Mouse (Mus musculus) CH12.LX (cell line): Measurements from ENCODE around the gene Dtx1. TPM values are rescaled to one million over a fixed set of nuclear protein-coding genes. Genes with fewer than 3 reads are reported as not detected.

Source experiments
- DNase-seq: peaks from one replicate; pipeline ENCODE4 v3.0.0-alpha.2; 2013; ENCODE audit errors: extremely low read depth
- H3K27ac ChIP-seq: 2 replicates; pipeline ENCODE4 v1.5.1; 2012; ENCODE audit warnings: low read depth, mild to moderate bottlenecking, control low read depth, moderate library complexity; ENCODE audit not compliant: insufficient read depth
- H3K27me3 ChIP-seq: replicated peaks from 2 replicates; pipeline ENCODE3; 2012; ENCODE audit warnings: inconsistent platforms
- H3K36me3 ChIP-seq, 2 experiments: replicated peaks in 1 of 2; 2 replicates each; pipeline versions ENCODE3 to v1.6.1; 2012; ENCODE audit warnings: inconsistent platforms in 1 of 2, low read length in 1 of 2, mild to moderate bottlenecking in 1 of 2, mixed read lengths in 1 of 2, moderate library complexity in 1 of 2; ENCODE audit not compliant: control insufficient read depth in 1 of 2, insufficient read depth in 1 of 2
- H3K4me1 ChIP-seq, 2 experiments: 2 replicates each; pipeline ENCODE4 v1.6.1; 2012; ENCODE audit warnings: inconsistent platforms in 1 of 2, moderate library complexity in 1 of 2; ENCODE audit not compliant: insufficient read depth in 2 of 2, control insufficient read depth in 1 of 2
- H3K4me2 ChIP-seq: 2 replicates; pipeline ENCODE4 v1.6.1; 2012; ENCODE audit warnings: low read depth, mild to moderate bottlenecking, control low read depth; ENCODE audit not compliant: poor library complexity, insufficient read depth, severe bottlenecking
- H3K4me3 ChIP-seq, 3 experiments: fragments of 150-350 bp in 1 of 3; sonication (generic) in 1 of 3; replicated peaks in 1 of 3; 2 replicates each; pipeline versions ENCODE3 to v1.5.1; 2011 to 2012; ENCODE audit warnings: low read depth in 2 of 3, low read length in 2 of 3, mild to moderate bottlenecking in 2 of 3, moderate library complexity in 2 of 3, control low read depth in 1 of 3, improper control_type of control experiment in 1 of 3, inconsistent platforms in 1 of 3, mixed read lengths in 1 of 3; ENCODE audit not compliant: poor library complexity in 1 of 3
- H3K79me2 ChIP-seq: replicated peaks from 2 replicates; pipeline ENCODE4 v1.6.1; 2012; ENCODE audit warnings: mild to moderate bottlenecking, moderate library complexity; ENCODE audit not compliant: control insufficient read depth, poor library complexity, insufficient read depth, severe bottlenecking; ENCODE audit errors: extremely low read depth
- H3K9ac ChIP-seq: 2 replicates; pipeline ENCODE4 v1.6.1; 2012; ENCODE audit warnings: low read depth, mild to moderate bottlenecking, control low read depth, moderate library complexity; ENCODE audit not compliant: insufficient read depth
- H3K9me3 ChIP-seq: replicated peaks from 2 replicates; pipeline ENCODE3; 2012; ENCODE audit warnings: low read length, inconsistent platforms, mixed read lengths
- CHD1 ChIP-seq: IDR thresholded peaks from 2 replicates; pipeline ENCODE4 v1.6.1; 2012; ENCODE audit warnings: low read depth, low read length, improper control_type of control experiment, inconsistent platforms
- CHD2 ChIP-seq: IDR thresholded peaks from 2 replicates; pipeline ENCODE4 v1.6.1; 2011; ENCODE audit warnings: low read length, improper control_type of control experiment
- EP300 ChIP-seq: IDR thresholded peaks from 2 replicates; pipeline ENCODE4 v1.6.1; 2011; ENCODE audit warnings: low read length, improper control_type of control experiment
- GABPA ChIP-seq: IDR thresholded peaks from 2 replicates; pipeline ENCODE4 v1.6.1; 2012; ENCODE audit warnings: low read depth, low read length, improper control_type of control experiment, inconsistent platforms; ENCODE audit not compliant: insufficient replicate concordance
- KAT2A ChIP-seq: IDR thresholded peaks from 2 replicates; pipeline ENCODE4 v1.6.1; 2012; ENCODE audit warnings: low read length, improper control_type of control experiment, inconsistent platforms; ENCODE audit not compliant: insufficient replicate concordance
- MAX ChIP-seq: IDR thresholded peaks from 2 replicates; pipeline ENCODE4 v1.6.1; 2011; ENCODE audit warnings: low read length, improper control_type of control experiment
- MEF2A ChIP-seq: IDR thresholded peaks from 2 replicates; pipeline ENCODE4 v1.6.1; 2014; ENCODE audit warnings: low read depth, mild to moderate bottlenecking, inconsistent platforms, low read length, improper control_type of control experiment, borderline replicate concordance
- MXI1 ChIP-seq: IDR thresholded peaks from 2 replicates; pipeline ENCODE4 v1.6.1; 2011; ENCODE audit warnings: mild to moderate bottlenecking, low read depth, low read length, improper control_type of control experiment
- PAX5 ChIP-seq: IDR thresholded peaks from 2 replicates; pipeline ENCODE4 v1.6.1; 2012; ENCODE audit warnings: low read length, inconsistent platforms, mixed read lengths
- POLR2A ChIP-seq: IDR thresholded peaks from 2 replicates; pipeline ENCODE4 v1.6.1; 2011; ENCODE audit warnings: low read depth, mild to moderate bottlenecking, improper control_type of control experiment, low read length
- RCOR1 ChIP-seq: conservative IDR thresholded peaks from 2 replicates; pipeline ENCODE4 v1.6.1; 2012; ENCODE audit warnings: low read depth, mild to moderate bottlenecking, inconsistent platforms, low read length, improper control_type of control experiment
- SIN3A ChIP-seq: IDR thresholded peaks from 2 replicates; pipeline ENCODE4 v1.6.1; 2012; ENCODE audit warnings: low read length, improper control_type of control experiment, inconsistent platforms
- USF1 ChIP-seq: IDR thresholded peaks from 2 replicates; pipeline ENCODE4 v1.6.1; 2014; ENCODE audit warnings: low read depth, mild to moderate bottlenecking, inconsistent platforms, low read length, improper control_type of control experiment
- USF2 ChIP-seq: conservative IDR thresholded peaks from 2 replicates; pipeline ENCODE4 v1.6.1; 2011; ENCODE audit warnings: low read depth, low read length, improper control_type of control experiment
- ZC3H11A ChIP-seq: IDR thresholded peaks from 2 replicates; pipeline ENCODE4 v1.6.1; 2012; ENCODE audit warnings: low read depth, mild to moderate bottlenecking, inconsistent platforms, low read length, improper control_type of control experiment
- ZKSCAN1 ChIP-seq: IDR thresholded peaks from 2 replicates; pipeline ENCODE4 v1.6.1; 2012; ENCODE audit warnings: low read depth, inconsistent platforms, low read length, improper control_type of control experiment, borderline replicate concordance
- ZMIZ1 ChIP-seq: IDR thresholded peaks from 2 replicates; pipeline ENCODE4 v1.6.1; 2012; ENCODE audit warnings: low read depth, mild to moderate bottlenecking, inconsistent platforms, low read length, improper control_type of control experiment
- ZNF384 ChIP-seq: IDR thresholded peaks from 2 replicates; pipeline ENCODE4 v1.6.1; 2012; ENCODE audit warnings: low read depth, low read length, improper control_type of control experiment, inconsistent platforms
- dilution Hi-C: fragments of 300-500 bp; cut with MboI; formaldehyde crosslinking; loops from 2 replicates; pipeline ENCODE4 v1.14.3; 2020; ENCODE audit warnings: low sequenced_read_pairs; ENCODE audit not compliant: extremely low pct_unique_long_range_greater_than_20kb, extremely low pct_ligation_motif_present
- in situ Hi-C: fragments of 300-500 bp; cut with MboI; formaldehyde crosslinking; loops from 3 replicates; pipeline ENCODE4 v1.14.3; 2019; ENCODE audit warnings: low sequenced_read_pairs, low pct_ligation_motif_present, low pct_unique_long_range_greater_than_20kb, mixed read lengths
- polyA plus RNA-seq: library from polyadenylated mRNA; unstranded; fragments of >175 nt; gene quantifications from 2 replicates; pipeline ENCODE4 v1.2.1, GENCODE M21; 2012; ENCODE audit warnings: low read depth; ENCODE audit not compliant: insufficient read length
- total RNA-seq, 2 experiments: library from RNA; depleted of rRNA; stranded (reverse); fragments of 300-350 nt in 1 of 2; fragments of >200 nt in 1 of 2; gene quantifications; 2 replicates each; pipeline ENCODE4 v1.2.3; 2012 to 2014

The Dtx1 gene
- total and polyA plus RNA-seq, 3 experiments, result 0.98 to 3.9 (median 2.1) TPM

GRCm38 (mm10) chr5:120640094-120640493 is 71.6 kb downstream of the Dtx1 start:
- Histone ChIP-seq H3K27ac (no peak overlapping the region), H3K4me1 (peaks cover 20 to 25% of the 10 kb centered on the region in 2 experiments)
- dilution Hi-C loops, result no loop called here
- no peak for TF ChIP-seq CHD2
- no peak for TF ChIP-seq ZMIZ1
- TF ChIP-seq CHD1, result no peak
- no peak for TF ChIP-seq POLR2A
- TF ChIP-seq USF2, result no peak
- TF ChIP-seq PAX5, result no peak
- TF ChIP-seq KAT2A, result no peak
- TF ChIP-seq MAX, result no peak
- TF ChIP-seq ZNF384, result no peak
- no peak for TF ChIP-seq ZC3H11A
- TF ChIP-seq MEF2A, result no peak
- no peak for TF ChIP-seq SIN3A
- no peak for TF ChIP-seq EP300
- no peak for TF ChIP-seq RCOR1
- TF ChIP-seq GABPA, result no peak
- no peak for TF ChIP-seq USF1
- TF ChIP-seq ZKSCAN1, result no peak
- TF ChIP-seq, all 38 proteins: peak for 0
- no peaks in the 10 kb centered on the region for H3K27me3 ChIP-seq
- H3K79me2 ChIP-seq, result no peaks in the 10 kb centered on the region
- in situ Hi-C loops, result no loop called here
- no peak overlapping the region for H3K4me2 ChIP-seq
- peaks cover 8% of the 10 kb centered on the region for H3K9me3 ChIP-seq
- H3K36me3 ChIP-seq, result peaks cover 0 to 3% of the 10 kb centered on the region in 2 experiments
- no peak overlapping the region for H3K9ac ChIP-seq
- no peak overlapping the region for H3K4me3 ChIP-seq
- DNase-seq, result no peak

- H3K36me3 ChIP-seq, result peaks cover 0 to 6% of the 10 kb centered on the region in 2 experiments
- no peak for DNase-seq
- H3K27ac ChIP-seq, result no peak overlapping the region
- in situ Hi-C loops (no loop called here), dilution Hi-C loops (no loop called here)
- no peak overlapping the region for H3K9ac ChIP-seq
- peaks cover 19 to 24% of the 10 kb centered on the region in 2 experiments for H3K4me1 ChIP-seq
- no peak overlapping the region for H3K4me3 ChIP-seq
- H3K4me2 ChIP-seq, result no peak overlapping the region
- H3K27me3 ChIP-seq, result no peaks in the 10 kb centered on the region
- no peak for TF ChIP-seq MAX
- no peak for TF ChIP-seq ZC3H11A
- TF ChIP-seq MXI1, result no peak
- peaks cover 23% of the 10 kb centered on the region for H3K9me3 ChIP-seq
- no peaks in the 10 kb centered on the region for H3K79me2 ChIP-seq
Observed at GRCm38 (mm10) chr5:120635633-120636032, 76.1 kb downstream of the Dtx1 start.
